Mouse (Mus musculus) kidney, postnatal 36 days (tissue): ENCODE measurements around the gene Fam57a.

Source experiments
- DNase-seq, 2 experiments: peaks; one replicate each; pipeline ENCODE4 v3.0.0; 2021 to 2022; ENCODE audit warnings: mixed read lengths in 2 of 2

The Fam57a gene

DNA sequence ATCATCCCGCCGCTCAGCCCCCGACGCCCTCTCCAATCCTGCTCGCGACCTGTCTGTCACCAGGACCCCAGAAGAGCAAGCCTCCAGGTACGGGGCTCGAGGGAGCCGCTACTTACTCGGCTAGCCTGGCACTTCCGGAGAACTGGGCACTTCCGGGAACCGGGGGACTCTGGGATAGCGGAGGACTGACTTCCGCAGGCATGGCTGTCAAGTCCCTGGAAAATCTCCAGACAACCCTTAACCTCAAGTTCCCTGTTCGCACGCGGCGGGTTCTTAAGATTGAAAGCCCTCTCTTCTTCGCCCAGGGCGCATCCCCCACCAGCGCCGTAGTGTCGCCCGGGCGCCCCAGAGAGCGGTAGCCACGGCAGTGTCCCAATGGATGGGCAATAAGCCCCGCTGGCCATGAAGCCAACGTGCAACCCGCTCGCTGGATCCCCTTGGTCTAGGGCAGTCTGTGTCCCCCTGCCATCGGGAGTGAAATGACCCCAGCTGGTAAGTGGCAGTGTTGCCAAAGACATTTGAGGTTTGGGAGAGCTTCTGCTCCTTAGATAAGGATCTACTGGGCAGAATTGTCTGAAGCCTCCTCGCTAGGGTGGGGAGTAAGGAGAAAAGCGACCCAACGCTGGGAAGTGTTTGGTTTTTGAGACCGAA is at the start of gene Fam57a, which contains the start of gene Vps53:
TSS of gene Fam57a (plus strand) at position 177 of the 651 bp plus-strand sequence.
TSS of gene Vps53 (minus strand) at position 153 of the 651 bp plus-strand sequence.
- peak; percentile 96 for DNase-seq

DNA sequence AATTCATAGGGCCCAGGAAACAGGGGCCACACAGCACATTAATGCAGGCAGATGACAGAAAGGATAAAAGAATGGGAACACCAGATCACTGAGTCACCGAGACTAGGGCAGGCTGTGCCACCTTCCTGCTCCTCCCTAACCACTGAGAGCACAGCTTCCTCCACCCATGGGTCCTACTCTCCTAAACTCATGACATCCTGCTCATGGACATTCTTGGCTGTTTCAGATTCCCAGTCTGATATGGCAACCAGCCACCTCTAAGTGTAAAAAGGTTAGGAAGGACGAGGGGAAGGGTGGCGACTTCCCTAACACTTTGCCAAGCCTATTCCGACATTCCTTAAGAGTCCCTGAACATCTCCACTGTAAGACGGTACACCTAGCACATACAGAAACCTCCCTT is 48.6 kb upstream of the Fam57a start:
- DNase-seq, result peak; percentile 70 to 89

DNA sequence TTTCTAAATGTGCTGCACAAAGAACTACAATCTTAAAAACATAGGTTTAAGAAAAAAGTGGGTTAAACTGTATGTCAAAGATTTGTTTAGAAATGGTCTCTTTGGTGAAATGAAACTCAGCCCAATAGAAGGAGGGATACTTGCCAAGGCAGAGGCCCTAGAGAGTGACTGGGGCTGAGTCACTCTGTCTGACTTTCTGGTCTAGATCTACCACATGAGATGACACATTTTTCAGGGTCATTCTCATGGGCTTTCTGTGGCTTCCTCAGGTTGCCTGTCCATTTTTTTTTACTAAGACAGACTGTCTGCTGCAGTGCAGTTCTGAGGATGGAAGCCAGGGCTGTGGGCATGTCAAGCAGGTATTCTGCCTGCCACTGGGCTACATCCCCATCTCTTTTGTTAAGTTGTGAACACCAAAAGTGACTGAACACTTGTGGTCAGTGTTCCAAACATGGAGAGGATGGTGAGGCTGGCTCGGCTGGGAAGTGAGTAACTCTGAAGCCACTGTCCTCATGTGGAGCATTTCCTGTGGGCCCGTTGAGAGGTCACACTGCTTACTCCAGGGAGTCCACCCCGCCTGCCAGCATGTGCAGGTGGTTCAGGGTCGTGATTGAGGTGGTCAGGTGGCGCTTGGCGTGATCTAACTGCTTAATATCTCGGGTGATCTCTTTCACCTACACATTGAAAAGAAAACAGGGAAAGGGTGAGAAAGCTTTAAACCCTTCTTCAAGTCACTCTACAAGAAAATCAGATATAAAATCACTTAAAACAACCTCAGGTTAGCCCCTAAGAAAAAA is 43.6 kb upstream of the Fam57a start:
- no peak for DNase-seq

DNA sequence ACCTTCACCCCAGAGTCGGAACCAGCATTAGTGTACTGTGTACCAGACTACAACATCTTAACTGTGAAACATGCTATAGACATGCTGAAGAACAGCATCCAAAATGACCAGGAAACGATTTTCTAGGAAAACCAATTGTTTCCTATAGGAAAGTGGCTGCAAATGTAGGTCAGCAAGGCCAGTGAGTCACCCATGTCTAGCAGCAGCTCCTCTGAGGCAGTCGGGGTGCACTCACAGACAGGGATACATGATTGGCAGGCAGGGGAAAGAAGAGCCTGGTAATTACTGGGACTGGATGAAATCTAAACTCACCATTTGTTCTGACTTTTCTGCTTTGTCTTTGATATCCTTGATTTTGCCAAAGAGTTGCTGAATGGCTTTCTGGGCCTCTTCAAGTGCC is 41.5 kb upstream of the Fam57a start:
- no peak for DNase-seq

DNA sequence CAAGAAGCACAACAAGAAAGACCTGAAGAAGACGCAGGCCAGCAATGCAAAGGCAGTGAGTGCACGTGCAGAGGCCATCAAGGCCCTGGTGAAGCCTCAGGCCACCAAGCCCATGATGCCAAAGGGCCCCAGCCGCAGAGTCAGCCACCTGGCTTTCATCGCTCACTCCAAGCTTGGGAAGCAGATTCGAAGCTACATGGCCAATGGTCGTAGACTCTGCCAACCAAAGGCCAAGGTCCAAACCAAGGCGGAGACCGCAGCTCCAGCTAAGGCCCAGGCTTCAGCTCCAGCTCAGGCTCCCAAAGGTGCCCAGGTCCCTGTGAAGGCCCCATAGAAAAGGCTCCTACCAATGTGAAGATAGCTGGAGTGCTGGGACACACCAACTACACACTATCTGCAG is 35.1 kb upstream of the Fam57a start:
- DNase-seq, result peak; percentile 57 to 64

DNA sequence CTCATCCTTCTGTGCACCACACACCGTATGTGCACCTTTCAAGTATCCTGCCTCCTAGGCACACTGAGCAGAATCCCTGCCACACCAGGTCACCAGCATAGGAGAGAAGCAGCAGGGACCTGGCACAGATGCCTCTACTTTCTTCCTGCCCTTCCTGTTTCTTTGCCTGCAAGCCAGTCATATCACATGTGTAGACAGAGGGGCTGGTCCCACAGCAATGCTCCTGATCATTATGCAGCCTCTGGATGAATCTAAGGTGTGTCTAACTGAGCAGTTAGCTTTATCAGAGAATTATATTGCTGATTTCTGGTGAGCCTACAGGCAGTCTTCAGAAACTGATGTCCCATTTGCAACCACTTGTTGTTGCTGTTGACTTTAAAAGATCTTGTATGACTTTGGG is 34.3 kb upstream of the Fam57a start:
- DNase-seq, result no peak

DNA sequence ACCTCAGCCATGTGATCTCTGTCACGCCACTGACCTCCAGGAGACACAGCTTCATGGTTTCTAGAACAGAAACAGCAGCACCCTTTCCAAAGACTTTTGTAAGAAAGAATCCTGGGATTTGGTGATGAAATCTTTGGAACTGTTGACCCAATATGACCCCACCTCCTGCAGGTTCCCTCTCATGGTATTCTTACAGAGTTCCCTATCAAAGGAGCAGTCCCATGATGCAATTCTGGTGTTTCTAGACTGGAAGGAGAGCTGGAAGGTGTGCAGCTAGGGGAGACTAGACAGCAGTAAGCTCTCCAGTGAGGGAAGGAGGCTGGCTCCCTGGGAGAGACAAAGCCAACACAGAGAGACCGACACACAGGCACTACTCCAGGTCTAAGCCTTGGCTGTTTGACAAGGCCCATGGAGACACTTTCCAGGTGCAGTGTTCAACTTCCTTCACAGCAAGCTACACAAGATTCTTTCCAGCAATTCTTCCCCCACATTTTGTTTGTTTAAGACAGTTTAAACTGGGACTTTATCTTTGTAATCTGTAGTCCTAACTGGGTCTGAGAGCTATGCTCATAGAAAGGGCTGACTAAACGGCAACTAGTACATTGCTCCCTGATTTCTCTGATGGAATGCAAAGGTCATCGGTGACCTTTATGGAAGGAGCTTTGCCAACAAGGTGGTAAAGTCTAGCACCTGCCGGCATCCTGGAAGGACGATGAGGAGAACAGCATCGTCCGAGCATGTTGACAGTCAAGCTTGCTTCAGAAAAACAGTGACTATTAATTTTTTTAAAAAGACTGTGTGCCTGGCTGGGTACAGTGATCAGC is 33.1 kb upstream of the Fam57a start:
- DNase-seq, result peak; percentile 21 to 33

DNA sequence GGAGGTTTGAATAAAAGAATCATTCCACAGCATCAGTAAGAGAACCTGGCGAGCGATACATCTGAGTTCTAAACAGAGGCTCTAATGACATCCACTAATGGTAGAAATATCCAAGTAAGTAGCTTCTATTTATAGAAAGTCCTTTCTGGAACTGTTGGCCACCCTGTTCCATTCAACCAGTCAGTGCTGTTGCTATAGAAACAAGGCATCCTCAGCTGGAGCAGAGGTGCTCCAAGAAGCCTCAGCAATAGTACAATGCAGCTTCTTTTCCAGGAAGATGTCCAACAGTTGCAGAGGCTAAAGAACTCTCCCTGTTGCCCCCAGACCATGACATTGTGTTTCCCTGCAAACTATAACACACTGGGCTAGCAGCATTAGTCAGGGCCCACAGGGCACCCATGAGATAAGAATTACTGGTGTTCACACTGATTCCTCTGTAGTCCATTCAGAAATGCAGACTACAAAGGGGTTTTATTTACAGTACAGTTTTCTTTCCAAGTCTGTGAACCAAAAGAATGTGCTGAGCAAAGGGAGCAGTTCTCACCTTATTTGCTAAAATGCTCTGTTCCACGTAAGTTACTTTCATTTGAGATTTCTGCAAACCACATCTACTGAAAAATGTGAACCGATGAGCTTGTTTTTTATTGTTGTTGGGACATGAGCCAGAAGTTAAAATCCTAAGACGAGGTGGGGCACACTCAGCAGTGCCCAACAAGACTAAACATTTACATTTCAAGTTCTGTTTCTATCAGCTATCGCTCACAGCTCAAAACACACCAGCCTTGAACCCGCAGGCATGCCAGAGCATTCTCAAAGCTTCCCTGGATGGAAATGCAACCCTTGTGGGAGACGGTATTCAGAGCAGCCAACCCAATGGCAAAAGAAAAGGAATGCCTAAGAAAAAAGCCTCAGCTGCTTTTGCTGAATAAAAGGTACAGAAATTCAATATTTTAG is 31.1 kb upstream of the Fam57a start:
- peak in 1 of 2 experiments; percentile 19 for DNase-seq

DNA sequence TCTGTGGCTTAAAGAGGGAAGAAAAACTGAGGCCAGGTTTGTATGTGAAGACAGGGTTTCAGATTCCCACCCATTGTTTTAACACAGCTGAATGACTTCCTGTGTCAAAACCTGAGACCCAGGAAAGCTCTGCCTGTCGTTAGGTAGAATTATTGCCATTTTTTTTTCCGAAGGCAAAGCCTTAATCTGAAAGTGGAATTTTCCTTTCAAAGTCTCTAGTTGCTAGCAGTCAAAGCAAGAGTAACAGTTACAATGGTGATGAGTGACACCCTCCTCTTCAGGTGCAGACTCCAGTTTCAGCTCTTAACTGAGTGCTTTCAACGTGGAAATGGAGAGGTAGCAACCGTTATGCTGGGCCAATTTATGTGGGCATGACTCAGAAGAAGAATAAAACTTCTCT is 28.5 kb upstream of the Fam57a start:
- DNase-seq, result no peak

DNA sequence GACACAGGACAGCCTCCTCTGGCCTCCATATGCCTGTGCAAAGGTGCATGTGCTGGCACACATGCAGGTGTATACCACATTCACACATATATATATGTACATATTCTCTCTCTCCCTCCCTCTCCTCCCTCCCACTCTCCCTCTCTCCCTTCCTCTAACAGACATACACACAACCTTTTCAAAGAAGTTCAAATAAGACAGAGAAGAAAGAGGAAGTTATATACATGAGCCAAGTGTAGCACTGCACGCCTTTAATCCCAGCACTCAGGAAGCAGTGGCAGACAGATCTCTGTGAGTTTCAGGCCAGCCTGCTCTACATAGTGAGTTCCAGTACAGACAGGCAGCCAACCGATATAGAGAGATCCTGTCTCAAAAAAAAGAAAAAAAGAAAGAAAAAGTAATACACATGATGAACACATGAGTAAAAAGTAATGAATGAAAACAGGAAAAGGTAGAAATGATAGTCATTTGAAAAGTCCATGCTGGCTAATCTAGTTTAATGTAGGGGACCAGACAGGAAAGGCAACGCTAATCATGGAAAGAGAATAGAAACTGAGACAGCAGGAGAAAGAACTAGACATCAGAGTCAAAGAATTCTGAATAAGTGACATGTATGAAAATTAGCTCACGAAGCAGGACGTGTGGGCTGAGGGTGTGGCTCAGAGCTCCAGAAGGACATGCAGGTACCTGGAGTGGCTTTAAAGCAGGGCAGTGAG is 26.1 kb upstream of the Fam57a start:
- no peak for DNase-seq

DNA sequence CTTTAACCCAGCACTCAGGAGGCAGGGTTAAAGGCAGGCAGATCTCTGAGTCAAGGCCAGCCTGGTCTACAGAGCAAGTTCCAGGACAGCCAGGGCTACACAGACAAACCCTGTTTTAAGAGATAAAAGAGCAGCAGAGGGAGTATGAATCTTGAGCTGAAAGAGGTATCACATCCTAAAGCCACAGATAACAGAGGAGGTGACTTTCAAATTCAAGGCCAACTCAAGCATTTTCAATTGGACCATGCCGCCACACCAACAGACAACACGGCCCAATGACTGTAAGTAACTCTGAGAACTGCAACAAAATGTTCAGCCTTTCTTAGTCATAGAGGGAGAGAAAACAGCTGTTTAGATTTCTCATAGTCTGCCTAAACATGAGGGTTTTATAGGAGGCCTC is 25.3 kb upstream of the Fam57a start:
- no peak for DNase-seq

DNA sequence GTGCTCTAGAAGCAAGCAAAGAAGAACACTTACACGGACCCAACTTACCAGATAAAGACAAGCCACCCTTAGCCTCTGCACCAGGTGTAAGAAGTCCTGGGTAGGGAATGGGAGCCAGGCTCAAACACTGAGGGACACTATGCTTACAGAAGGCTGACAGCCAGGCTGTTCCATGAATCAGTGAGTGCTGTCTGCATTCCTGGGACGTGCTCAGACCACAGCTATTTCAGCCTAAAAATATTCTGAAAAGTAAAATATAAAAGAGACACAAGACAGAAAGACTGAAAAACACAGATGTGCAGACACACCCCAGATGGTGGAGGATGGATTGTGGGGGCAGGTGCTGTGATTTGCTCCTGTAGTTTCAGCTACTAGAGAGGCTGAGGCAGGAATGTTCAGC is 24.6 kb upstream of the Fam57a start:
- DNase-seq, result no peak

DNA sequence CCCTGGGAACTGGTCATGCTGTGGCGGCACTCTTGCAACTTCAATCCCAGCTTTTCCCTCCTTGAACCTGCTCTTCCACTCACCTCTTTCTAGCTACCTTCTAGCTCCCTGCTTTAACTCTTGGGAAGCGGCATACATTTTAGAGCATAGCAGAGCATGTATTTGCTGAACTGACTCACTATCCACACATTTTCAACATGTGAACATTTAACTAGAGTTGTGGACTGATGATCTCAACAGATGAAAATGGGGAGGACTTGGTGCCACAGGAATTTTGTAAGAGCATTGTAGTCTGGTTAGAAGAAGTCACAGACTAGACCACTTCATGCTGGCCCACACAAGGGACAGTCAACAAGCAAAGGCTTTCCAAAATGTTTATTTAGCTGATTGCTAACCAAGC is 21.1 kb upstream of the Fam57a start:
- no peak for DNase-seq

DNA sequence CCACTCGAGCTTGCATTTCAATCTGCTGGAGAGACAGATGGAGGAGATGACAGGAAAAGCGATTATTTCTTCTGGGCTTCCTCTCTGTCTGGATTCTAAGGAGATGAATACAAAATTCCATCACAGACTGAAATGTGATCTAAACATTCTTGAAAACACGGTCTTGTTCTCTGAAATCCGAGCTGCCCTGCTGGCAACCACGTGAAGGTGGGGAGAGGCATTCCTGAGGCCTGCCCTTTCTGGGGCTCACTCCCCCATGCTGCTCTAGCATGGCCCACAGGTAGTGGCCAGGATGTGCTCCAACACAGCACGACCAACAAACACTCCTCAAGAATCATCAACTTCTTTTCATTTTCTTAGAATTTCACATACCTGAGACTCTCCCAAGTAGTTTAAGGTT is 19.2 kb upstream of the Fam57a start:
- no peak for DNase-seq

DNA sequence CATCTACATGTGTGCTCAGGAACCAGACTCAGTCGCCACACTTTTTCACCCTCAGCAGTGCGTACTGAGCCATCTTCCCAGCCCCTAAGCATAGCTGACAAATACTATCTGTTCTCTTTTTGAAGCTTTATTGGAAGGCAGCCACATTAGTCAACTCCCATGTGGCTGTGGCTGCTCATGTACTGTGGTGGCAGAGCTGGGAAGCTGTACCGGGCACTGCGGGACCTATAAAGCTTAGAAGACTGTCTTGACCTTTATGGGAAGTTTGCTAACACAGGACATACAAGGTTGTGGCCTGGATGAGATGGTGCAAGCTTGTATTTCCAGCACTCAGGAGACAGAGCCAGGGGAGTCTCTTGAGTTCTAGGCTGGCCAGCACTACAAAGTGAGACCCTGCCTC is 12.8 kb upstream of the Fam57a start:
- peak in 1 of 2 experiments; percentile 26 for DNase-seq

DNA sequence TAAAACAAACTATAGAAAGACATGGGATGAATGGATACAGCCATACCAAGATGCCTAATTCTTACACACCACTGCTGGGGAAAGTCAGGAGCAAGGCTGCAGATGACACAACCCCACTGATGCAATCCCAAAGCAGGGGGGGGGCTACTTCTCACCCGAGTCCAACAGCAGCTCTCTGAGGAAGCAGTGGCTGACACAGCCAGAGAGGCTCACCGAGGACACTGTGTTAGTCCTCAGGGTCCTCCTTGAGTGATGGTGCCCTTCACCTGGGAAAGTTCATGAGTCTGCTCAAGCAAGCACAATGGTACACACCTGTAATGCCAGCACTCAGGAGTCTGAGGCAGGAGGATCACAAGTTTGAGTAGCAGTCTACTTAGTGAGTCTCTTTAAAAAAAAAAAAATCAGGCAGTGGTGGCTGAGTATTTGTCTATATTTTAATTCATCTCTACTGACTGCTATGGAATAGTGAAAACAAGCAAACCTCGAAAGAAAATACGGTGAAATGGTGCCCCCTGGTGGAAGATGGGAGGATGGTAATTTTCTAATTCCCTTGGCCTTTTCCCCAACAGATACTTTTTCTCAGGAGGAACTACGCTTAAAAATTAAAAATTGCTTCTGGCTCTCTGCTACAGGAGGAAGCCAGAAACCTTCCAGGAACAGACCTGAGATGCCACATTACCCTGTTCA is 12.2 kb upstream of the Fam57a start:
- DNase-seq, result peak; percentile 70 to 85

DNA sequence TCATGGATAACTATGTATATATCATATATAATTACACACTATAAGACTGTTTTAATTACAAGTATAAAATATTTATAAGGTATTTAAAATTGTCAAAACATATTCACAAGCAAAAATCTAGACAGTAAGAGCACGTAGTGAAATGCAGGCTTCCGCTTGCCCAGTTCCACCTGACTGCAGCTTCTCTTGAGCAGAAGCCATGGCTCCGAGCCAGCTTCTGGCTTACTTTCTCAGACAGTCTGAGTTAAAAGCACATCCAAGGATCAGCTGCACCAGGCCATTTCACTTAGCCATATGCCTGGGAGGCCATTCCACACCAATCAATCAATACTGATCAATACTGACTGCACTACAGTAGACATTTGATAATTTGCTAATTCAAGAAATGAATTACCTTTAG is 10.5 kb upstream of the Fam57a start:
- DNase-seq, result peak; percentile 82 to 88

DNA sequence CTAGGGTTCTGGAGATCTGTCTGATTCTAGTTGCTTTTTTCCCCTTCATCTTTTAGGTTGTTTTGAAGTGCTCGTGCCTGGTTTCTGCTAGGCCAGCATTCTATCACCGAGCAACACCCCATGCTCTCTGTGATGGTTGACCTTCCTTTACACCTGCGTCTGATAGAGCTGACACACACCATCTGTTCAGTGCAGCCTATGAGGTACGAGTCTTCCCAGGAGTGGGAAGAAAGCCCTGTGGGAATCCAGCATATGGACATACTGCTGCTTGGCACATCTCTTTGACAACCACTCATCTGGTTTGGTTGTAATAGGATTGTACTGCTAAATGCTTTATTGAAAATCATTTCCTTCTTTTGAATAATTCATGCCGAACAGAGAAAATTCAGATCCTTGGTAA is 9.3 kb upstream of the Fam57a start:
- DNase-seq, result no peak

DNA sequence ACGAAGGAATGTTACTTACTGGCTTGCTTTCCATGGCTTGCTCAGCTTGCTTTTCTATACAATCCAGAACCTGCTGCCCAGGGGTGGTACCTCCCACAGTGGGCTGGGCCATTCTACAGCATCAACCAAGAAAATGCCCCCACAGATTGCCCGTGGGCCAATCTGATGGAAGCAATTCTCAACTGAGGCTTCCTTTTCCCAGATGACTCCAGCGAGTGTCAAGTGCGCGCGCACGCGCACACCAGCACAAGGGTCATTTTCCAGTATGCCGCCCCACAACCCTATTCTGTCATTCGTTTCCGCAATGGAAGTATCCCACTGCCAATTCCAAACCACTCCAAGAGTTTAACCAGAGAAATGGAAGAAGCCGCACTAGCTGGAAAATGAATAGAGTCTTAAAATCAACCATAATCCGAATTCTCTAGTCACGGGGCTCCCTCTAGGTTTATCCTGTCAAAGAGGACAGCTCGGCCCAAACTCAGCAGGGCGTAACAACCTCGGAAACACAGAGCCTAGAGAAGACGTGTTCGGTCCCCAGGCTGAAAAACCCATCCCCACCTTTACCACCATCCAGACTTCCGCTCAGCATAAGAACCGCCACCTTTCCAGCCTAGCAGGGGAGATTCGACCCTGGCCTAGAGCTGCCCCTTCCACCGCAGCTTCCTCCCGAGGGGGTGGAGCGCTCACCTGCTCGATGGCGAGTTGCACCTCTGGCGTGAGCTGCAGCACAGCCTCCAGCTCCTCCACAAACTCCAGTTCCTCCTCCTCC is 561 bp upstream of the Fam57a start:
- DNase-seq, result peak; percentile 40 to 67

DNA sequence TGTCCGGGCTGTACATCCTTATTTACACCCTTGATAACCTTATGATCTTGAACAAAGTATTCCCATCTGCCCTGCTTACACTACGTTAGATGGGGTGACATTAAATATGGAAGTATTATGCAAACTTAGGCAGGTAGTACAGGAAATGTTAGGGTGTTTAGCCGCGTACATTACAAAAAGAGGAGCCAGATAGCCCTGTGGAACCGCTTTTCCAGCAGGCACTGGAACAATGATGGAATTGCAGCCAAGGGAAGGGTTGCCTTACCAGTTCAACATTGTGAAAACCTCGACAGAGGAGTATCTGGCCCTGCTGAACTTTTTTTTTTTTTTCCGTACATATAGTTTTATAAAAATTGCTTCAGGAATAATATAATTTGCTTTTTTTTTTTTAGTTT is 672 bp downstream of the Fam57a start:
- DNase-seq, result no peak
